Mouse (Mus musculus): Measurements from ENCODE around the gene Zfp36l1. TPM values are rescaled to one million over a fixed set of nuclear protein-coding genes. Genes with fewer than 3 reads are reported as not detected.

Gene Zfp36l1
- total RNA-seq, 2 experiments from 2014 or later: 46.9 to 54.7 TPM

- no peak for DNase-seq (ENCODE audit: low spot score in 2 of 2)
Measured at GRCm38 (mm10) chr12:80131359-80132249, 18.8 kb upstream of the Zfp36l1 start.

GRCm38 (mm10) chr12:80130558-80131358, 17.9 kb upstream of the Zfp36l1 start:
- peak in 1 of 2 experiments; percentile 29 for DNase-seq (ENCODE audit: low spot score in 2 of 2)

- no peak for DNase-seq (ENCODE audit: low spot score in 2 of 2)
Measured at GRCm38 (mm10) chr12:80129531-80129930, 16.7 kb upstream of the Zfp36l1 start.

- no peak for DNase-seq (ENCODE audit: low spot score in 2 of 2)
Measured at GRCm38 (mm10) chr12:80127191-80127762, 14.5 kb upstream of the Zfp36l1 start.

- no peak for DNase-seq (ENCODE audit: low spot score in 2 of 2)
Measured at GRCm38 (mm10) chr12:80125316-80125715, 12.5 kb upstream of the Zfp36l1 start.

GRCm38 (mm10) chr12:80124756-80125155, 11.9 kb upstream of the Zfp36l1 start:
- no peak for DNase-seq (ENCODE audit: low spot score in 2 of 2)

- DNase-seq (ENCODE audit: low spot score in 2 of 2): no peak
Measured at GRCm38 (mm10) chr12:80124211-80124610, 11.4 kb upstream of the Zfp36l1 start.

GRCm38 (mm10) chr12:80123227-80123803, 10.5 kb upstream of the Zfp36l1 start:
- DNase-seq (ENCODE audit: low spot score in 2 of 2): no peak

- no peak for DNase-seq (ENCODE audit: low spot score in 2 of 2)
Measured at GRCm38 (mm10) chr12:80121438-80121837, 8.6 kb upstream of the Zfp36l1 start.

- no peak for DNase-seq (ENCODE audit: low spot score in 2 of 2)
Measured at GRCm38 (mm10) chr12:80118588-80118987, 5.8 kb upstream of the Zfp36l1 start.

- no peak for DNase-seq (ENCODE audit: low spot score in 2 of 2)
Measured at GRCm38 (mm10) chr12:80116206-80117112, 3.6 kb upstream of the Zfp36l1 start.

GRCm38 (mm10) chr12:80115863-80116194, 3.0 kb upstream of the Zfp36l1 start:
- DNase-seq (ENCODE audit: low spot score in 2 of 2): no peak

GRCm38 (mm10) chr12:80115142-80115862, 2.5 kb upstream of the Zfp36l1 start:
- peak; percentile 77 to 82 for DNase-seq (ENCODE audit: low spot score in 2 of 2)

GRCm38 (mm10) chr12:80114892-80115141, 2.0 kb upstream of the Zfp36l1 start:
- DNase-seq (ENCODE audit: low spot score in 2 of 2): no peak

- peak in 1 of 2 experiments; percentile 63 for DNase-seq (ENCODE audit: low spot score in 2 of 2)
Measured at GRCm38 (mm10) chr12:80114031-80114891, 1.4 kb upstream of the Zfp36l1 start.

- DNase-seq (ENCODE audit: low spot score in 2 of 2): no peak
Measured at GRCm38 (mm10) chr12:80113586-80114021, 791 bp upstream of the Zfp36l1 start.

GRCm38 (mm10) chr12:80112071-80112660, 647 bp downstream of the Zfp36l1 start:
- no peak for DNase-seq (ENCODE audit: low spot score in 2 of 2)

Measured in layer of hippocampus, postnatal 10 days (tissue).